Mouse (Mus musculus) layer of hippocampus, postnatal 36 days (tissue): ENCODE results near the gene Casp12. TPM values are rescaled to one million over a fixed set of nuclear protein-coding genes. Genes with fewer than 3 reads are reported as not detected.
"Not testable (repeated sequence)": the region's sequence is repeated elsewhere in the genome, so short reads cannot be mapped to it uniquely, and the experiment has no call there.

Experiments used
- DNase-seq, 2 experiments: peaks; one replicate each; pipeline ENCODE4 v3.0.0; 2022
- total RNA-seq, 2 experiments: library from RNA; stranded (reverse); gene quantifications; 2 replicates each; pipeline ENCODE4 v1.2.3; 2021

Gene Casp12
- total RNA-seq: 1 to 10 TPM in 1 of 2 experiments, under 1 TPM in 1; 0.53 to 1.1 TPM

- no peak for DNase-seq
These were observed at the start of gene Casp12 for GRCm38 (mm10) chr9:5345291-5345898. Gene Casp12, plus strand, starts transcription at chr9:5345430.

GRCm38 (mm10) chr9:5296354-5297237 lies 48.6 kb upstream of the Casp12 start:
- no peak for DNase-seq

GRCm38 (mm10) chr9:5298329-5299131 lies 46.7 kb upstream of the Casp12 start, which contains the start of gene Casp1:
Gene Casp1, plus strand, starts transcription at chr9:5298517.
- no peak for DNase-seq

GRCm38 (mm10) chr9:5299132-5299381 lies 46.2 kb upstream of the Casp12 start:
- no peak for DNase-seq

- DNase-seq: no peak
These were observed 36.7 kb upstream of the Casp12 start, which contains the start of gene Casp4 for GRCm38 (mm10) chr9:5308561-5308960. Gene Casp4, plus strand, starts transcription at chr9:5308828.

- no peak for DNase-seq
These were observed 35.1 kb upstream of the Casp12 start for GRCm38 (mm10) chr9:5310112-5310511.

GRCm38 (mm10) chr9:5311435-5311834 lies 33.8 kb upstream of the Casp12 start:
- no peak for DNase-seq

GRCm38 (mm10) chr9:5328204-5328603 lies 17.0 kb upstream of the Casp12 start:
- no peak for DNase-seq

GRCm38 (mm10) chr9:5332441-5332840 lies 12.8 kb upstream of the Casp12 start:
- DNase-seq: no peak

GRCm38 (mm10) chr9:5333422-5333821 lies 11.8 kb upstream of the Casp12 start:
- DNase-seq: no peak

- no peak for DNase-seq
These were observed 2.1 kb upstream of the Casp12 start for GRCm38 (mm10) chr9:5343092-5343491.

- no peak for DNase-seq
These were observed 1.1 kb upstream of the Casp12 start for GRCm38 (mm10) chr9:5344090-5344489.

- DNase-seq: no peak
These were observed 2.2 kb downstream of the Casp12 start for GRCm38 (mm10) chr9:5347381-5347780.

GRCm38 (mm10) chr9:5353673-5354072 lies 8.4 kb downstream of the Casp12 start:
- DNase-seq: no peak

- DNase-seq: no peak
These were observed 11.6 kb downstream of the Casp12 start for GRCm38 (mm10) chr9:5356801-5357200.

GRCm38 (mm10) chr9:5393561-5393960 lies 48.3 kb downstream of the Casp12 start:
- DNase-seq: no peak

GRCm38 (mm10) chr9:5395861-5396260 lies 50.6 kb downstream of the Casp12 start:
- not testable (repeated sequence) for DNase-seq

- DNase-seq: no peak
These were observed 65.8 kb downstream of the Casp12 start for GRCm38 (mm10) chr9:5410988-5411568.

GRCm38 (mm10) chr9:5412446-5413111 lies 67.3 kb downstream of the Casp12 start:
- no peak for DNase-seq

- DNase-seq: no peak
These were observed 72.6 kb downstream of the Casp12 start for GRCm38 (mm10) chr9:5417871-5418270.
